Mouse (Mus musculus) cortical plate, adult 2 months (tissue): ENCODE measurements around the gene Cnnm3. TPM values are rescaled to one million over a fixed set of nuclear protein-coding genes. Genes with fewer than 3 reads are reported as not detected.

ENCODE experiments used
- H3K27ac ChIP-seq: fragments of 200-500 bp; 2 replicates; pipeline ENCODE4 v1.5.1; 2012; ENCODE audit warnings: low read length, control low read depth, inconsistent platforms; ENCODE audit not compliant: insufficient read depth
- H3K4me1 ChIP-seq: fragments of 200-500 bp; 2 replicates; pipeline ENCODE4 v1.6.1; 2011; ENCODE audit warnings: low read length; ENCODE audit not compliant: control insufficient read depth, insufficient read depth
- H3K4me3 ChIP-seq: fragments of 200-500 bp; 2 replicates; pipeline ENCODE4 v1.5.1; 2011; ENCODE audit warnings: mild to moderate bottlenecking, low read length, control low read depth; ENCODE audit not compliant: insufficient read depth
- CTCF ChIP-seq: fragments of 200-500 bp; IDR thresholded peaks from 2 replicates; pipeline ENCODE4 v1.5.1; 2011; ENCODE audit warnings: mild to moderate bottlenecking, control low read depth, low read length; ENCODE audit not compliant: insufficient read depth; ENCODE audit errors: extremely low read depth
- POLR2A ChIP-seq: fragments of 200-500 bp; IDR thresholded peaks from 2 replicates; pipeline ENCODE4 v1.6.1; 2011; ENCODE audit warnings: mild to moderate bottlenecking, low read length, control low read depth; ENCODE audit not compliant: insufficient read depth; ENCODE audit errors: extremely low read depth
- polyA plus RNA-seq: library from polyadenylated mRNA; depleted of rRNA; stranded (reverse); fragments of >200 nt; gene quantifications from 2 replicates; pipeline ENCODE4 v1.2.3, GENCODE M21; 2012

Gene Cnnm3
- polyA plus RNA-seq, 1 experiment, result 26.0 TPM

GRCm38 (mm10) chr1:36519626-36520025, 8.0 kb downstream of the Cnnm3 start:
- Histone ChIP-seq H3K27ac (no peak overlapping the region), H3K4me3 (no peak overlapping the region), H3K4me1 (peaks cover 3% of the 10 kb centered on the region; the same call in 1 of the 2 replicates)
- TF ChIP-seq POLR2A, result no peak
- TF ChIP-seq CTCF, result no peak

DNA sequence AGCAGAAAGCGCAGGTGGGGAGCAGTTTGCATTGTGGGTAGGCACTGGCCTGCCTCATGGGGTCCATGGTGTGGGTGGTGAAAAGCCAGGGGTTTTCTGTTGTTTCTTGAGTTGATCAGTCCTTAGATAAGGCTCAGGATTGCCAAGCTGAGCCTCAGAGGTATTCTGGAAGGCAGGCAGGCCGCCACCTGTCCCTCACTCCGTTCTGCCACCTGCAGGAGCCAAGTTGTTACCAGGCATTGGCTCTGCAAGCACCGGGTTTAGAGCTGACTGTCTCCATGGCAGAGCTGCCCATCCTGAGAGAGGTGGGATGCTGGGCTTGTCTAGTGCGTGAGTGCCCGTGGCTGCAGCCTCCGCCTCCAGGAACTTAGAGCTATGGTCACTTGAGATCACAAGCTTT, 10.5 kb downstream of the Cnnm3 start:
- no peak overlapping the region for H3K4me3 ChIP-seq
- TF ChIP-seq POLR2A (no peak), CTCF (no peak)
- no peak overlapping the region for H3K27ac ChIP-seq

DNA sequence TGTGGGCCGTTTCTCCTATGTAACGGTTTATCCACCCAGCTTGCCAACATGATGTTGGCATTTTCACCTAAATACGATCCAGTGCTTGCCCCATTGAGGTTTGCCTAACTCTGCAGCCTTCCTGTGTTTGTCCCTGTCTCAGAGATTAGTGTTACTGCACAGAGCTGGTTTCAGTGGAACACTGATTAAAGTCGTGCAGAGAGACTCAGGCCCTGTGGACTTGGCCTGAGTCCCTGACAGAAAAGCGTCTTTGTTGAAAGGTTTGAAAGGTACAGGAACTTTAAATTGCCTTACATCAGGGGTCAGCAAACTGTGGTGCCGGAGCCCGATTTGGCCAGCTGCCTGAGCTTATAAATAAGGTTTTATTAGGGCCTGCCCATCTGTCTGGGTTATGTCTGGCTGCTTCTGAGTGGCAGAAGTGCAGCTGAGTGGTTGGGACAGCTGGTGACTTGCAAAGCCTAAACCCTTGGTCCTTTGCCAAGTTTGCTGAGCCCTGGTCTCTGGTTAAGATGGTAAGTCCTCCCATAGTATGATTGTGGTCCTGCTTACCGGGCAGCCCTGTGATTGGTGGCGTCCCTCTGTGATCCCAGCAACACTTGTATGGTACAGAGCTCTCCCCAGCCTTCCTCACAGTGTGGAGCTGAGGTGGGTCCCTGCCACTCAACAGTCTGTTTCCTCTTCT, 11.8 kb downstream of the Cnnm3 start:
- Histone ChIP-seq H3K4me1 (no peaks in the 10 kb centered on the region), H3K4me3 (no peak overlapping the region), H3K27ac (no peak overlapping the region)
- no peak for TF ChIP-seq CTCF
- TF ChIP-seq POLR2A, result no peak

More for the DNA sequence above, 10.5 kb downstream of the Cnnm3 start:
- peaks cover 3% of the 10 kb centered on the region; the same call in 1 of the 2 replicates for H3K4me1 ChIP-seq

- TF ChIP-seq CTCF (no peak), POLR2A (no peak)
- no peaks in the 10 kb centered on the region for H3K4me1 ChIP-seq
- H3K4me3 ChIP-seq, result no peak overlapping the region
- no peak overlapping the region for H3K27ac ChIP-seq
Measured at GRCm38 (mm10) chr1:36524058-36524457, 12.4 kb downstream of the Cnnm3 start.

DNA sequence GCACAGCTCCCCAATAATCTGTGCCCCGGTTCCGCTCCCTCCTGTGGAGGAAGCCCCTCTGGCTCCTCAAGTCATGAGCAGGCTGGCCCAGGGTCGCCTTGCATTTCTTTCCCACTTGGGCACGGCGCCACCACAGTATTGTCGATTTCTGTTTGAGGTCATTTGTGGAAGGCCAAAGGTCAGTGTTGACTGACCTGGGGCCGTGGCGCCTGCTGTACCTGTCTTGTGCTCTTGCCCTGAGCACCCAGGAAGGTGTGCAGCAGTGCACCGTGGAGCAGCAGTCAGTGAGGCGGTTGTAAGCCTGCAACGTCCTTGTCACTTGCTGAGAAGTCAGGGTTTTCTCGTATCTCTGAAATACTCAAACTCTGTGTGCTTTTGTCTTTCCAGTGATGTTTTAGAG, 14.1 kb downstream of the Cnnm3 start:
- no peaks in the 10 kb centered on the region for H3K4me1 ChIP-seq
- no peak for TF ChIP-seq POLR2A
- TF ChIP-seq CTCF, result no peak

DNA sequence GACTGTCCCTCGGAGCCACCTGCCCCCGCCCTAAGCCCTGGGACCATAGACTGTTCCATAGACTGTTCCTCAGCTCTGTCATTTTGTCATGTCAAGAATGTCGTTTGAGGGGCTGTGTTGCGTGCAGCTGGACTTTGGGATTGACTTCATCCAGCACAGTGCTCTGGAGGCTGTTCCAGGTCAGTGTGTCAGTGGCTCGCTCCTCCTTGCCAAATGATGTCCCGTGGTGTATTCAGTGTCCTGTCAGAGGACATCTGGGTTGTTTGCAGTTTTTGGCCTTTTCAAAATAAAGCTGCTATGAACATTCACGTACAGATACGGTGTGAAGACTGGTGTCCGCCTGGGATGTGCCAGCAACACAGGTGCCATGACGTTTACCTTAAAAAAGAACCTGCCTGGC, 15.2 kb downstream of the Cnnm3 start:
- no peak for TF ChIP-seq CTCF
- TF ChIP-seq POLR2A, result no peak
- H3K4me1 ChIP-seq, result no peaks in the 10 kb centered on the region
- H3K4me3 ChIP-seq, result no peak overlapping the region
- no peak overlapping the region for H3K27ac ChIP-seq

More for the DNA sequence above, 14.1 kb downstream of the Cnnm3 start:
- Histone ChIP-seq H3K4me3 (no peak overlapping the region), H3K27ac (no peak overlapping the region)

DNA sequence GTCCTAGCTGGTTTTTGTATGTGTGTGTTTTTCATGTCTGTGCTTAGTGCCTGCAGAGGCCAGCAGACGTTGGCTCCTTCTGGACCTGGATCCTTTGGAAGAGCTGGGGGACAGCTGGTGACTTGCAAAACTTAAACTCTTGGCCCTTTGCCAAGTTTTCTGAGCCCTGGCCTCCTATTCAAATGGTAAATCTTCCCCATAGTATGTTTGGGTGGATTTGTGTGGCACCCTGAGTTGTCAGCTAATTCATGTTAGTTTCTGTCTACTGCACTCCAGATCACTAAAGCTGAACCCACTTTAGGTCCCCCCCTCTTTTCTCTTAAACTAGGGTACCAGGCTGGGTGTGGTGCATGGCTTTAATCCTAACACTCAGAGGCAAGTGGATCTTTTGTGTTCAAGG, 16.7 kb downstream of the Cnnm3 start:
- H3K4me3 ChIP-seq, result no peak overlapping the region
- no peak overlapping the region for H3K27ac ChIP-seq
- no peak for TF ChIP-seq POLR2A
- TF ChIP-seq CTCF, result no peak
- no peaks in the 10 kb centered on the region for H3K4me1 ChIP-seq

DNA sequence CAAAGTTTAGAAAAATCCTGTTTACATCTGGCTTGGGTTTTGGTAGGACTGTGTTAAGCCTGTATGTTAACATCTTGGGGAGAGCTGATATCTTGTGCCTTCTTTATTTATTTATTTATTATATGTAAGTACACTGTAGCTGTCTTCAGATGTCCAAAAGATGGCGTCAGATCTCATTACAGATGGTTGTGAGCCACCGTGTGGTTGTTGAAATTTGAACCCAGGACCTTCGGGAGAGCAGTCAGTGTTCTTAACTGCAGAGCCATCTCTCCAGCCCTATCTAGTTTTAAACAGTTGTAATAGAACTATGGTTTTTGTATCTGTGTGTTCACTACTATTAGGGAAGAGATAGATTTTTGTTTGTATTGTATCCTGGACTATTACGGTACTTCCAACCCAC, 17.6 kb downstream of the Cnnm3 start:
- TF ChIP-seq CTCF, result no peak
- no peak overlapping the region for H3K4me3 ChIP-seq

DNA sequence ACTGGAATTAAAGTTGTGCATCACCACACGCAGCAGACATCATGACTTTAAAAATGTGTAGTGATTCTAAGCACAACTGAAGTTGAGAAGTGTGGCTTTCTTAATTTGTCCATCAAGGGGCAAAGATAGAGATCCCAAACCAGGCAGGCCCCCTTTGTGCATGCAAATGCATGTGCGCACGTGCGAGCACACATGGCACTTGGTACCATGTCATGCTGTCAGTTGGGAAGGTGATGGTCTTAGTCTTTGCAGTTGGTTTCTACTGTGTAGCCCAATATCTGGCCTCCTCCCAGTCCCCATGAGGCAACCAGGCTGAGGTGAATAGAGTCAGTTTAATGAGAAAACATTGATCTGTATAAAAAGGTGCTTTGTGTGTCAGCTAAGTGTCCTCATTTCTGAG, 18.2 kb downstream of the Cnnm3 start:
- H3K27ac ChIP-seq, result no peak overlapping the region
- no peak overlapping the region for H3K4me3 ChIP-seq
- H3K4me1 ChIP-seq, result no peaks in the 10 kb centered on the region
- TF ChIP-seq CTCF, result no peak
- no peak for TF ChIP-seq POLR2A

More for the DNA sequence above, 17.6 kb downstream of the Cnnm3 start:
- Histone ChIP-seq H3K27ac (no peak overlapping the region), H3K4me1 (no peaks in the 10 kb centered on the region)

GRCm38 (mm10) chr1:36530485-36530884, 18.8 kb downstream of the Cnnm3 start:
- no peak for TF ChIP-seq CTCF
- TF ChIP-seq POLR2A, result no peak
- H3K4me3 ChIP-seq, result no peak overlapping the region
- no peaks in the 10 kb centered on the region; the same call in 1 of the 2 replicates for H3K4me1 ChIP-seq
- H3K27ac ChIP-seq, result no peak overlapping the region
